Mouse (Mus musculus): ENCODE measurements around the gene Slamf9.

DNA sequence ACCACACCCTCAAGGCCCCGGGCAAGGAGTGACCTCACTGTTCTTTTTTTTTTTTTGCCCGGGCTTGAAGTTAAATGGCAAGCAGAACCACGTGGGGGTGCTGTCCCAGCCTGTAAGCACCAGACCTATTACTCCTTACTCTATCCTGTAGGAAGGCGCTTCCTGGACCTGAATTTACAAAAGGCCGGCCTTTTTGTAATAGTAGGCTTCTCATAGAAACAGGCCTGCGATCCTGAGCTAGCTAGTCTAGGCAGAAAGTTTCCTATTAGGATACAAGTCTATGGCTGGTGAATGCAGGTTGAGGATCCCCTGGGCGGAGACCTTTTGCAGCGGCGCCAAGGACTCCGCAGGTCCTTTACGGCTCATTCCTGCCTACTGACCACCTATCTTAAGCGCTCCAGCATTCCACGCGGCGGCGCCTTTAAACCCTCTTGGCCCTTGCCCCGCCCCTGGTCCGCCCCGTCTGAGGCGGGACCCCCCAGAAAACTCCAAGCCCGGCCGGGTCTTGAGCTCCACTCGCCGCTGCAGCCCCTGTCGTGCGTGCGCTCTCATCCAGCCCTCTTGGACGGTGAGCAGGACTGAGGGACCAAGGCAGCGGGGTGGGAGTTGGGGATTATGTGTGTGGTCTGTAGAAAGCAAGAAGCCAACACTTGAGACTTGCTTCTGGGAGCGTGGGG is 24.7 kb downstream of the Slamf9 start, which contains the start of gene Tagln2:
- TF ChIP-seq POLR2A (IDR thresholded peaks at IDR 0.05; ENCODE audit: low read depth, low read length) (peak; percentile 88), CTCF (IDR thresholded peaks at IDR 0.05; ENCODE audit: extremely low read depth, insufficient read depth, insufficient read length, insufficient replicate concordance) (no peak)

Data from spleen, adult 2 months (tissue).